Comparison of ENCODE assay signal across 24 mouse cellular contexts in genomic region chr10:43023454-43024194, GRCm38 (mm10).
DNase-seq lines count a peak whose midpoint lies in the region; ATAC-seq lines count a peak whose summit lies in the region.
"Had no signal": no experiment of that assay in that cellular context is flagged by ENCODE, and none has a peak within 500 bp of the region (broad histone marks: within the 10 kb centered on the region; RNA-seq: fewer than 3 reads in every experiment).

No protein-coding gene starts in this region.

- intact Hi-C loops in left cerebral cortex, postnatal 4 days (cut with DNase I) = loop anchor here (10.0 kb wide), 1 partner anchor 151 kb away; the partner anchor contains the start of genes 9030612E09Rik and Sobp

- WGBS in forebrain, embryonic 15.5 days = 51% methylated on average over 10 of the region's 10 CpGs
- WGBS in forebrain, embryonic 11.5 days = 86% methylated on average over 10 of the region's 10 CpGs
- 42% methylated on average over 10 of the region's 10 CpGs for WGBS in forebrain, embryonic 16.5 days

- peak overlapping the region; percentile 55 for H3K27ac ChIP-seq in forebrain, embryonic 15.5 days (replicated peaks)
- H3K27ac ChIP-seq in forebrain, embryonic 11.5 days (ENCODE audit: low read depth, low read length) = no peak overlapping the region
- peak overlapping the region; percentile 68; the same call in 1 of the 2 replicates for H3K27ac ChIP-seq in forebrain, embryonic 16.5 days (ENCODE audit: low read length)
- H3K27ac ChIP-seq: limb, embryonic 10.5 days; midbrain, embryonic 15.5 days had no signal

- no peak overlapping the region for H3K4me3 ChIP-seq in forebrain, embryonic 15.5 days
- H3K4me3 ChIP-seq in forebrain, embryonic 11.5 days (ENCODE audit: low read depth, low read length) = no peak overlapping the region
- no peak overlapping the region for H3K4me3 ChIP-seq in forebrain, embryonic 16.5 days (replicated peaks; ENCODE audit: low read length)
- H3K4me3 ChIP-seq: limb, embryonic 10.5 days; midbrain, embryonic 15.5 days; myocyte had no signal

- no peaks in the 10 kb centered on the region for H3K36me3 ChIP-seq in forebrain, embryonic 15.5 days
- no peaks in the 10 kb centered on the region for H3K36me3 ChIP-seq in forebrain, embryonic 11.5 days (ENCODE audit: control insufficient read depth, insufficient read depth, low read length)
- H3K36me3 ChIP-seq in forebrain, embryonic 16.5 days (ENCODE audit: control insufficient read depth, insufficient read depth) = no peaks in the 10 kb centered on the region
- H3K36me3 ChIP-seq: G1E had no signal

- H3K4me1 ChIP-seq in forebrain, embryonic 15.5 days = peaks cover 55% of the 10 kb centered on the region
- H3K4me1 ChIP-seq in forebrain, embryonic 11.5 days (replicated peaks; ENCODE audit: control insufficient read depth, insufficient read depth, low read length) = peaks cover 18% of the 10 kb centered on the region; the same call in 1 of the 2 replicates
- H3K4me1 ChIP-seq in forebrain, embryonic 16.5 days (replicated peaks; ENCODE audit: control insufficient read depth, insufficient read depth, low read length) = peaks cover 50% of the 10 kb centered on the region

- no peak overlapping the region for H3K9ac ChIP-seq in forebrain, embryonic 15.5 days (replicated peaks)
- H3K9ac ChIP-seq in forebrain, embryonic 11.5 days (ENCODE audit: low read length) = no peak overlapping the region
- H3K9ac ChIP-seq in forebrain, embryonic 16.5 days (replicated peaks; ENCODE audit: low read depth, low read length) = no peak overlapping the region
- H3K9ac ChIP-seq: liver, postnatal 0 days; midbrain, embryonic 15.5 days had no signal

- DNase-seq in forebrain, embryonic 11.5 days (ENCODE audit: low spot score) = no peak
- peak; percentile 43 for DNase-seq in left cerebral cortex, adult 11 months (ENCODE audit: low spot score)
- DNase-seq in left cerebral cortex, postnatal 4 days = no peak
- peak; percentile 53 to 59 for DNase-seq in right cerebral cortex, postnatal 36 days (ENCODE audit: low spot score in 2 of 2)
- DNase-seq in lung, postnatal 14 days = no peak
- DNase-seq in embryo, embryonic 9.5 days (ENCODE audit: extremely low spot score) = no peak
- DNase-seq: adrenal gland, postnatal 10 days; cerebellum, adult 2 months; cerebellum, postnatal 36 days; heart, postnatal 10 days; kidney, adult 11 months; kidney, postnatal 10 days; liver, postnatal 0 days; lung, postnatal 10 days; thymus, adult 18-20 months; thymus, postnatal 4 days had no signal

- 0 out of 2 replicates have a peak, but pooled peaks cover 4% of the 10 kb centered on the region for H3K27me3 ChIP-seq in forebrain, embryonic 15.5 days
- H3K27me3 ChIP-seq in forebrain, embryonic 11.5 days (ENCODE audit: control insufficient read depth, insufficient read depth, low read length) = peaks cover 32% of the 10 kb centered on the region
- H3K27me3 ChIP-seq in forebrain, embryonic 16.5 days (replicated peaks; ENCODE audit: control insufficient read depth, insufficient read depth, low read length) = peaks cover 5% of the 10 kb centered on the region; the same call in 1 of the 2 replicates

- no peaks in the 10 kb centered on the region for H3K9me3 ChIP-seq in forebrain, embryonic 15.5 days
- no peaks in the 10 kb centered on the region for H3K9me3 ChIP-seq in forebrain, embryonic 11.5 days (ENCODE audit: control insufficient read depth, low read length)
- no peaks in the 10 kb centered on the region for H3K9me3 ChIP-seq in forebrain, embryonic 16.5 days (ENCODE audit: control insufficient read depth, low read length)
- H3K9me3 ChIP-seq: limb, embryonic 10.5 days; midbrain, embryonic 15.5 days had no signal

- peak; percentile 82 for ATAC-seq in forebrain, embryonic 15.5 days (replicated peaks)
- ATAC-seq in forebrain, embryonic 11.5 days (replicated peaks; ENCODE audit: low FRiP score) = no peak
- peak; percentile 84 for ATAC-seq in forebrain, embryonic 16.5 days
- ATAC-seq: activated CD4-positive, CD25-positive, alpha-beta regulatory T cell, adult 4 months; liver, postnatal 0 days; midbrain, embryonic 15.5 days had no signal

- no peak overlapping the region for H3K4me2 ChIP-seq in forebrain, embryonic 15.5 days (replicated peaks)
- no peak overlapping the region for H3K4me2 ChIP-seq in forebrain, embryonic 11.5 days (ENCODE audit: low read depth, low read length, severe bottlenecking)
- H3K4me2 ChIP-seq in forebrain, embryonic 16.5 days (ENCODE audit: low read length) = no peak overlapping the region
- H3K4me2 ChIP-seq: heart, embryonic 11.5 days; midbrain, embryonic 15.5 days had no signal

Comparison
In these comparisons a context has a peak if more than half of its experiments do, and no peak if none do; other contexts are left out.
1. DNase-seq: peak in left cerebral cortex, adult 11 months (single experiment) and right cerebral cortex, postnatal 36 days (2 of 2); none in forebrain, embryonic 11.5 days (single experiment), left cerebral cortex, postnatal 4 days (single experiment), lung, postnatal 14 days (single experiment) and embryo, embryonic 9.5 days (single experiment).